Mouse (Mus musculus): ENCODE results near the gene Fes. TPM values are rescaled to one million over a fixed set of nuclear protein-coding genes. Genes with fewer than 3 reads are reported as not detected.

Gene Fes
- total and polyA plus RNA-seq, 2 experiments = 4.6 to 9.6 TPM

- Histone ChIP-seq H3K27me3 (ENCODE audit: control insufficient read depth, insufficient read depth, low read length) (no peaks in the 10 kb centered on the region), H3K27ac (replicated peaks; ENCODE audit: insufficient read depth, low read depth, low read length) (peak overlapping the region; percentile 43; the same call in 1 of the 2 replicates), H3K4me1 (ENCODE audit: control insufficient read depth, insufficient read depth, low read length) (peaks cover 4% of the 10 kb centered on the region; the same call in 1 of the 2 replicates), H3K36me3 (ENCODE audit: control insufficient read depth, insufficient read depth, low read length) (no peaks in the 10 kb centered on the region), H3K4me3 (ENCODE audit: insufficient read depth, low read depth, low read length) (no peak overlapping the region), H3K79me2 (ENCODE audit: control insufficient read depth, insufficient read depth, low read length) (no peaks in the 10 kb centered on the region), H3K9ac (ENCODE audit: low read depth, low read length) (no peak overlapping the region)
- TF ChIP-seq CTCF (IDR thresholded peaks at IDR 0.05; ENCODE audit: low read depth, low read length) = no peak
- TF ChIP-seq POLR2A (IDR thresholded peaks at IDR 0.05; ENCODE audit: extremely low read depth, insufficient read depth, low read length) = no peak
- whole genome bisulfite sequencing = 55% methylated on average over 7 of the region's 7 CpGs
- DNase-seq (ENCODE audit: extremely low read depth, low read depth, low spot score) = peak; percentile 63
Measured at GRCm38 (mm10) chr7:80426363-80426762, 38.6 kb upstream of the Fes start.

GRCm38 (mm10) chr7:80424722-80425121 is 37.0 kb upstream of the Fes start:
- WGBS = 92% methylated on average over 6 of the region's 6 CpGs
- DNase-seq (ENCODE audit: extremely low read depth, low read depth, low spot score) = no peak

GRCm38 (mm10) chr7:80422759-80423480 is 35.2 kb upstream of the Fes start:
- TF ChIP-seq POLR2A (IDR thresholded peaks at IDR 0.05; ENCODE audit: extremely low read depth, insufficient read depth, low read length) = no peak
- no peak for TF ChIP-seq CTCF (IDR thresholded peaks at IDR 0.05; ENCODE audit: low read depth, low read length)
- H3K4me3 ChIP-seq (ENCODE audit: insufficient read depth, low read depth, low read length) = no peak overlapping the region
- H3K4me1 ChIP-seq (ENCODE audit: control insufficient read depth, insufficient read depth, low read length) = peaks cover 12% of the 10 kb centered on the region
- no peaks in the 10 kb centered on the region for H3K27me3 ChIP-seq (ENCODE audit: control insufficient read depth, insufficient read depth, low read length)
- peak; percentile 79 for DNase-seq (ENCODE audit: extremely low read depth, low read depth, low spot score)
- WGBS = 14% methylated on average over 20 of the region's 20 CpGs
- H3K79me2 ChIP-seq (ENCODE audit: control insufficient read depth, insufficient read depth, low read length) = no peaks in the 10 kb centered on the region
- H3K27ac ChIP-seq (replicated peaks; ENCODE audit: insufficient read depth, low read depth, low read length) = peak overlapping the region; percentile 60
- H3K9ac ChIP-seq (ENCODE audit: low read depth, low read length) = peak overlapping the region; percentile 55
- no peaks in the 10 kb centered on the region for H3K36me3 ChIP-seq (ENCODE audit: control insufficient read depth, insufficient read depth, low read length)

More at GRCm38 (mm10) chr7:80424722-80425121, 37.0 kb upstream of the Fes start:
- Histone ChIP-seq H3K27ac (replicated peaks; ENCODE audit: insufficient read depth, low read depth, low read length) (no peak overlapping the region), H3K36me3 (ENCODE audit: control insufficient read depth, insufficient read depth, low read length) (no peaks in the 10 kb centered on the region), H3K9ac (ENCODE audit: low read depth, low read length) (no peak overlapping the region), H3K27me3 (ENCODE audit: control insufficient read depth, insufficient read depth, low read length) (no peaks in the 10 kb centered on the region), H3K4me1 (ENCODE audit: control insufficient read depth, insufficient read depth, low read length) (peaks cover 8% of the 10 kb centered on the region), H3K4me3 (ENCODE audit: insufficient read depth, low read depth, low read length) (no peak overlapping the region), H3K79me2 (ENCODE audit: control insufficient read depth, insufficient read depth, low read length) (no peaks in the 10 kb centered on the region)
- TF ChIP-seq CTCF (IDR thresholded peaks at IDR 0.05; ENCODE audit: low read depth, low read length) = peak; percentile 42
- no peak for TF ChIP-seq POLR2A (IDR thresholded peaks at IDR 0.05; ENCODE audit: extremely low read depth, insufficient read depth, low read length)

GRCm38 (mm10) chr7:80421576-80421975 is 33.8 kb upstream of the Fes start:
- Histone ChIP-seq H3K4me3 (ENCODE audit: insufficient read depth, low read depth, low read length) (no peak overlapping the region), H3K9ac (ENCODE audit: low read depth, low read length) (no peak overlapping the region), H3K27me3 (ENCODE audit: control insufficient read depth, insufficient read depth, low read length) (no peaks in the 10 kb centered on the region), H3K79me2 (ENCODE audit: control insufficient read depth, insufficient read depth, low read length) (no peaks in the 10 kb centered on the region), H3K27ac (replicated peaks; ENCODE audit: insufficient read depth, low read depth, low read length) (no peak overlapping the region), H3K36me3 (ENCODE audit: control insufficient read depth, insufficient read depth, low read length) (no peaks in the 10 kb centered on the region), H3K4me1 (ENCODE audit: control insufficient read depth, insufficient read depth, low read length) (peaks cover 18% of the 10 kb centered on the region)
- WGBS = 93% methylated on average over 6 of the region's 6 CpGs
- TF ChIP-seq POLR2A (IDR thresholded peaks at IDR 0.05; ENCODE audit: extremely low read depth, insufficient read depth, low read length) (no peak), CTCF (IDR thresholded peaks at IDR 0.05; ENCODE audit: low read depth, low read length) (no peak)
- no peak for DNase-seq (ENCODE audit: extremely low read depth, low read depth, low spot score)

GRCm38 (mm10) chr7:80420586-80420985 is 32.8 kb upstream of the Fes start:
- Histone ChIP-seq H3K4me1 (ENCODE audit: control insufficient read depth, insufficient read depth, low read length) (peaks cover 18% of the 10 kb centered on the region), H3K27me3 (ENCODE audit: control insufficient read depth, insufficient read depth, low read length) (no peaks in the 10 kb centered on the region), H3K4me3 (ENCODE audit: insufficient read depth, low read depth, low read length) (no peak overlapping the region), H3K79me2 (ENCODE audit: control insufficient read depth, insufficient read depth, low read length) (no peaks in the 10 kb centered on the region), H3K9ac (ENCODE audit: low read depth, low read length) (no peak overlapping the region), H3K36me3 (ENCODE audit: control insufficient read depth, insufficient read depth, low read length) (no peaks in the 10 kb centered on the region), H3K27ac (replicated peaks; ENCODE audit: insufficient read depth, low read depth, low read length) (no peak overlapping the region; the same call in 1 of the 2 replicates)
- peak; percentile 78 for DNase-seq (ENCODE audit: extremely low read depth, low read depth, low spot score)
- 73% methylated on average over 4 of the region's 4 CpGs for WGBS
- TF ChIP-seq POLR2A (IDR thresholded peaks at IDR 0.05; ENCODE audit: extremely low read depth, insufficient read depth, low read length) = no peak
- TF ChIP-seq CTCF (IDR thresholded peaks at IDR 0.05; ENCODE audit: low read depth, low read length) = no peak

GRCm38 (mm10) chr7:80419278-80419677 is 31.5 kb upstream of the Fes start:
- H3K4me1 ChIP-seq (ENCODE audit: control insufficient read depth, insufficient read depth, low read length) = peaks cover 18% of the 10 kb centered on the region
- H3K27ac ChIP-seq (replicated peaks; ENCODE audit: insufficient read depth, low read depth, low read length) = no peak overlapping the region
- H3K27me3 ChIP-seq (ENCODE audit: control insufficient read depth, insufficient read depth, low read length) = no peaks in the 10 kb centered on the region
- H3K9ac ChIP-seq (ENCODE audit: low read depth, low read length) = no peak overlapping the region
- 82% methylated on average over 3 of the region's 3 CpGs for WGBS
- no peaks in the 10 kb centered on the region for H3K36me3 ChIP-seq (ENCODE audit: control insufficient read depth, insufficient read depth, low read length)
- H3K4me3 ChIP-seq (ENCODE audit: insufficient read depth, low read depth, low read length) = no peak overlapping the region
- DNase-seq (ENCODE audit: extremely low read depth, low read depth, low spot score) = no peak
- no peak for TF ChIP-seq POLR2A (IDR thresholded peaks at IDR 0.05; ENCODE audit: extremely low read depth, insufficient read depth, low read length)
- no peak for TF ChIP-seq CTCF (IDR thresholded peaks at IDR 0.05; ENCODE audit: low read depth, low read length)
- no peaks in the 10 kb centered on the region for H3K79me2 ChIP-seq (ENCODE audit: control insufficient read depth, insufficient read depth, low read length)

All from liver, adult 2 months (tissue).